Mouse (Mus musculus) layer of hippocampus, adult 8-10 months (tissue): Measurements from ENCODE around the gene Ttc17. TPM values are rescaled to one million over a fixed set of nuclear protein-coding genes. Genes with fewer than 3 reads are reported as not detected.
A peak's percentile ranks its signal among the peaks of the same experiment; 100 is the strongest.
"Not testable (repeated sequence)": the region's sequence is repeated elsewhere in the genome, so short reads cannot be mapped to it uniquely, and the experiment has no call there.

Experiments used
- DNase-seq, 2 experiments: peaks; one replicate each; pipeline ENCODE4 v3.0.0; 2022; ENCODE audit warnings: low spot score in 2 of 2
- total RNA-seq, 4 experiments: library from RNA; stranded (reverse); gene quantifications; 2 replicates each; pipeline ENCODE4 v1.2.4; 2022

Ttc17 gene
- 10 to 100 TPM; 37.3 to 39.9 (median 38.4) TPM for total RNA-seq

DNA sequence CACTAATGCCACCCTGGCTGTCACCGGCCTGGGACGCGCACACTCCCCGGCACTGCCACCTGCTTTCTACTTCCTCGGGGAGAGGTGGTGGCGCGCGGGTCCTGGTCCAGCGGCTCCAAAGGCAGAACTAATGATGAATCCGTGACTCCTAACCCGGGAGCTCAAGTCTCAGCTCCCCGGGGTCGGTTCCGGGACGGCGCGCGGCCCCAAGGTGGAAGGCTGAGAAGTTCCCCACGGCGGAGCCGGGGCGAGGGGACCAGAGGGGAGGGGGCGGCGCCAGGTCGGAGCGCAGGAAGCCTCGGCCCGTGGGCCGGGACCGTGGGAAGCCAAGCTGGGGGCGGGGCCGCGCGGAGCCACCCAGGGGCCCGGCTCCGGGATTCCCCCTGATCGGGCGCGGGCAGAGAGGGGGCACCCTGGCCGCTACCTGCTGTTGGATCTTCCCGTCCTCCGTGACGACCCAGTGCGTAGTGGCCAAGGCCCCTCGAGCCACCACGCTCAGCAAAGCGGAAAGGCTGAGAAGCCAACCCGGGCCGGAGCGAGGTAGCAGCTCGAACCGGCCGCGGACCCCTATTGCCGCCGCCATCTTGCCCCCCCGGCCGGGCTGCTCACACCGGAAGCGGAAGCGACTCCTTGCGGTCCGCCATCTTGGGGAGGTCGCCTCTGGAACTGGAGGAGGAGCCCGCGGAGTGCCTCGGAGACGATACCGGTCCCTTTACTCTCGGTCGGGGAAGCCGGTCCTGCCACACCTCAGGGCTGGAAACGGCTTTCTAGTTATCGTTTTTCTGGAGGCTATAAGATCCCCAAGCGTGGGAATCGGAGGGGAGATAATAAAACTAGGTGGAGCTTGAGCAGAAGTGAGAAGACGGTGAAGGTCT lies at the start of gene Ttc17:
Gene Ttc17, minus strand, starts transcription at position 607 of the 875 bp plus-strand sequence.
- peak; percentile 65 to 73 for DNase-seq

DNA sequence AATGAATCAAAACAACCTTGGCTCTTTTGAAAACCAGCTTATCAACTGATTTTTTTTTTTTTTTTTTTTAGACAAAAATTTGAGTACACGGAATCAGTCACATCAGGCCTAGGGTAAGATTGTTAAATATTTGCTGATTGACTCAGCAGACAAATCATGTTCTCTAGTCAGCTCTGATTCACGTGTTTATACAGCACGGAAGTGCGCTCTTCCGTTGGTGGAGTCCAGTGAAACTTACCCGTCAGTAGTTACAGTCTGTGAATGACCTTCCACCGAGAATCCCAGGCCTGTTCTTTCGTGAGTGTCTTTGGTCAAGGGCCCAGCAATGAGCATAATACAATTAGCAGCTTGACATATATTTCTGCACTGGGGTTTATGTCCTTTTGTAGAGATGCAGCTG lies 43.2 kb upstream of the Ttc17 start:
- no peak for DNase-seq

DNA sequence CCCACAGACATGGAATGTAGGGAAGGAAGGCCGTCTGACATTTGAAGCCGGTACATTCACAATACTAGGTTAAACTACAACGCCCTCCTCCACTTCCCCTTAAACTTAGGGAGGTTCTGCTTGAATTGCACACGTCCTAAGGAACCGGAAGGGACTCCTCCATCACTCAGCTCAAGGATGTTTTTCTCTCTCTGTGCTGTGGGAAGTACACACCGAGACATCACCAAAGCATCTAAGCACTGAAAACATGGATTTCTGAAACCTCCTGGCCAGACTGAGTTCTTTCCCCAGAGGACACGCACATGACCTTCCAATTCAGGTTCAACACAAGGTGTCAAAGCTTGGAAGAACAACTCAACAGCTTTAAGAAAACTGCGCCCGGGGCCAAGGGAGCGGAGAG lies 30.5 kb upstream of the Ttc17 start:
- DNase-seq = no peak

DNA sequence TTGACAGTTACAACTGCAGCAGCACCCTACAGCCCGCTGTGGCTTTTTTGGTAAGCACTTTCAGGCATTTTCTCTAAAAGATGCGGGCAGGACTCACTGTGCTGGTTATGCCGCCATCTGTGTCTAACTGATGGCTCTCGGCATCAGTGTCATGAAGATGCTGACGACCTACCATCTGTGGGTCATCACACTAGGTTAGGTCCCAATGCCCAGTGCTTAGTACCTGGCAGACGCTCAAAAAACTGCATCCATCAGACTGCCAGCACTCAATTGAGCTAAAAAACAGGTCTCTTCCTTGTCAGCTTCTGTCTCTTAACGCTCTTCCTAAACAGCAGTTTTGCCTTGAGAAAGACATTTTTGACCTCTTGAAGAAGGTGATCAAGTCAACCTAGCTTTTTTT lies 29.0 kb upstream of the Ttc17 start:
- no peak for DNase-seq

DNA sequence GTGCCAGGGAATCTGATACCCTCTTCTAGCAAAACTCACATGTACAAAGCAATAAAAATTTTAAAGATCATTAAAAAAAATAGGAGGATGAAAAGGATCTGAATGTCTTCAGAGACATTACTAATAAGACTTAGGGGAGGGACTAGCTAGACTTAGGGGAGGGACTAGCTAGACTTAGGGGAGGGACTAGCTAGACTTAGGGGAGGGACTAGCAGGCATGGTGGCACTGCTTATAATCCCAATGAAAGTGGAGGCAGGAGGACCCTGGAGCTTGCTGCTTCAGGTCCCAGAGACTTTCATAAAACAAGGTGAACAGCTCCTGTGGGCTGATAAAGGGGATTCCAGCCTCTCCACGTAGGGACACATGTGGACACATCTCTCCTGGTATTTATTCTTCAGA lies 28.3 kb upstream of the Ttc17 start:
- no peak for DNase-seq

DNA sequence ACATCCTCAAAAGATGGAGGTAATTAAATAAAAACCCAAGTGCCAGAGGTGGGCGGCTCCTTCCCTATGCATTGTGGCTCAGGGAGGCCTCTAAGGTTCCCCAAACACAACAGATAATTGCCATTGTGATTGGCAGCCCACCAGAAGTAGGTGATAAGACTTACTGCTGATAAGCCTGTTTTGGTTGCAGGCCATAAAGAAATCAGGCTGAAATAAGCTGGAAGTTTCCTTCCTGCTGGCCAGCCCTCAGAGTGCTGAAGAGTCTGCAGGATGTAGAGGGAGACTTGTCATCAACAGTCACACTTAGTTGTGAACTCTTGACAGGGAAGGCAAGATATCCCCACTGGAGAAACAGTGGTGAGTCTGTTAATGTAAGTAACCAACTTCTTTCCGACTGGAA lies 25.7 kb upstream of the Ttc17 start:
- no peak for DNase-seq

DNA sequence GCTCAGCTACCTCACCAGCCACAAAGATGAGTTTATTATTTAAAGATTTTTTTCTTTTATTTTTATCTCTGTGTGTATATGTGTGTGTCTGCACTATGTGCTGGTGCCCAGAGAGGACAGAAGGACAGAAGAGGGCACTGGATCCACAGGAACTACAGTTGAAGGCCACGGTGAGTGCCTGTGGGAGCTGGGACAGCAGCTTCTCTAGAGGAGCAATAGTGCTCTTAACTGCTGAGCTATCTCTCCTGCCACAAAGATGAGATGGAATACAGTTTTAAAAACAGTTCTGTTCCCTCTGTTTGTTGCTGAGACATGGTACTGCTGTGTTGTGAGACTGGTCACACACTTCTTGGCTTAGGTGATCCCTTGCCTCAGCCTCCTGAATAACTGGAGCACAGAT lies 22.0 kb upstream of the Ttc17 start:
- DNase-seq = no peak

DNA sequence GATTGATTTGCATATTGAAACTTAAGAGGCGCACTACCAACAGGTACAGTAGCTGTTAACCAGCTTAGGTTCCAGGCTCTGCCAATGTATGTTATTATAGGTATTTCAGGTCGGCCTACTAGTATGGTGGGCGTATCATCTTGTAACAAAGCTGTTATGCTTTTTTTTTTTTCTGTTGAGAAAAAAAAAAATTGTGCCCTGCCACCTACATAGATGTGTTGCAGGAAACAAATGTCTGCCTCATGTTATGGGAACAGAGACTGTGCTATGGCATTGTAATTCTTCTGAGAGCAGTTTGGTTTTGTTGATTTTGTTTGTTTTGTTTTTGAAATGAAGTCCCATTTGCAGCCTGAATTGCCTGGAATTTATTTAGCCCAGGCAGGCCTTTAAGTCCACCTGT lies 952 bp upstream of the Ttc17 start:
- no peak for DNase-seq

DNA sequence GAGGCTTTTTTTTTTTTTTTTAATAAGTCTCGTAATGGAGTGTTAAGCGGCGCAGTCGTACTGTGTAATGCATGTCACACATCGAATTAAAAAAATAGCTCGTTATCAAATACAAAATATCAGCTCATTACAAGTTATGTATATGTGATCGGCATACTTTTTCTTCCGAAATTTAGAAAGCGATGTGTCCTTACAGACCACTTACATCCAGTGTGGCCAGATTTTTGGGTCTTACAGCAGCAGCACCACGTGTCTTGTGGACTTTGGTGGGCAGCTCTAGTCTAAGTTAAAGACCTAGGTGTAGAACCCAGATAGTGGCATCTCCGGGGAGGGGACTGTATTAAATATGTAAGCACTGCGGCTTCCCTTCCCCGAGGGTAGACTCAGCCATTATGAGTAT lies 532 bp upstream of the Ttc17 start:
- no peak for DNase-seq

DNA sequence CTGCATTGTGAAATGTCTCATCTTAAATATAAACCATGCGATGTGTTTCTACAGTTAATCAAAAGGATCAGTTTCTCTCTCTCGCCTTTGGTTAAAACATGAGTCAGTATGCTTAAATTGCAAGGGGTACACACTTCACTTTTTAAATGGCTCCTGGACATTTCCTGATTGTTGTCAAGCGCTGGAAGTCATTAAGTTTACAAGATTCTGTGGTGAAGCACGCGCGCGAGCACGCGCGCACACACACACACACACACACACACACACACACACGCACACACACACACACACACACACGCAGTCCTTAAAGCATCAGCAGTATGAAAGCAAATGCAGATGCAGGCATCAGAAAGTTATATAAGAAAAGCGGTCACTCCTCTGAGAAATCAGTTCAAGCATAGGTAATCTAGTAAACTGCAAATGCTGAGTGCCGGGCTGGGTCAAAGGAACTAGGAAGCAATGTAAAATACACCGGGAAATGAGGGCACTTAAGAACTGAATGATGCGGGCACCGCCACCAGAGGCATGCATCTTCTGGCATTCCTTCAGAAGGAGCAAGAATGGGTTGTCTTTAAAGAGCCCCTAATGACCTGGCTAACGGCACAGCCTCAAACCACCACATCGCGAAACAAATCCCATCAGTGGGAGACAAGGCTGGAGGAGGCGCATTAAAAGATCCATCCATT lies 949 bp downstream of the Ttc17 start:
- DNase-seq = peak in 1 of 2 experiments; percentile 14

DNA sequence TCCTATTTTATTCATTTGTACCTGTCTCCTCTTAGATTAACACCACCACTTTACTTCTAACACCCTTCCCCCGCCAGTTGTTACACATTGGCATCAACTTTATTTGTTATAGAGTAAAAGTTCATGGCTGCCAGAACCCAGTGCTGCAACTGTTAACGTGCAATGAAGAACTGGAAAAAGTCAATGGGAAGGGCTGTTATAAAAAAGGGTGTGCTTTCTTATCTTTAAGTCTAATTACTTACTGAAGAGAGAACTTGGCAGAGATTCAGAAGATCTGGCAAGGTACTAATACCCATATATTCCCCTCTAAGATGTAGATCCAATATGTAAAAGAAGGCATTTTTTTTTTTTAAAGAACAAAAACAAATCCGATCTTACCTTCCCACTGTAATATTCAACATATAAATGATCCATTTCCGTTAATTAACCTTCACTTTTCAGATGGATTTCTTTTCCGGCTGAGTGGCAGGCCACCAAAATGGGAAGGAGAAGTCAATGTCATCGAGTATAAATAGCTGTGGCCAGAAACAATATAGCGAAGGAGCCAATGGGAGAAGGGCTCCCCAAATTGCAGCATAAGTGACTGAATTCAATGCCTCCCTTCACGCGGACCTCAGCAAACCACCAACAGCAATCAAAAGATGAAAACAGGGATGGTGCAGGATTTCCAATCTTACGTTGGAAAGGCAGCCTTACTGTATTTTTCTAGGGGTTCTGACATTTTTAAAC lies 1.8 kb downstream of the Ttc17 start:
- no peak for DNase-seq

DNA sequence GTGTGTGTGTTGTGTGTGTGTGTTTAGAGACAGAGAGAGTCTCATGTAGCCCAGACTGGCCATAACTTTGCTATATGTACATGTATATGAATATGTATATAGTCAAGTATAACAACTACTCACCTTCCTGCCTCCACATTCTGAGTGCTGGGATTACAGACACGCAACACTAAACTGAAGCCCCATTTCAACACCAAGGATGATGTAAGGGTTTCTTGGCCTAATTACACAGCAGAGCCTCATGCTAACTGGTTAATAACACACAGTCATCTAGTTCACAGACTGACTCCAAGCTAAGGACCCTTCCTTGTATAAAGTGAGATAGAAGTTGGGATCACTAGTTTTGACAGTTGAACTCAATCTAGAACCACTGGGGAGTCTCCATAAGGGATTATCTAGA lies 3.9 kb downstream of the Ttc17 start:
- DNase-seq = no peak

DNA sequence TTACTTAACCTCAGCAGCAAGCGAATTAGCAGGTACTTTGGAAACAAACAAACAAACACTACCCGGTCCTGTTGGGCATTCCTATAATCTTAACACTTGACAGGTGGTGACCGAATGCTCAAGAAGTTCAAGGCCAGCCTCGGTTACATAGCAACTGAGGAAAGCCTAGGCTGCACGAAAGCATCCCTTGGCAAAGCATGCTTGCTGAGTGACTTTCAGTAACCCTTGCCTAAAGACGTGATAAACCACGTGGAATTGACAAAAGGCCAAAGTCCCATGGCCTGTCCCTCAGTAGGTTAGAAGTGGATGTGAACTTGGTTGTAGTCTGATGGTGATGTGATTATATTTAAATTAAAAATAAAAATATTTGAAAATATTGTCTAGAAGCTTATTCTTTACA lies 4.4 kb downstream of the Ttc17 start:
- DNase-seq = no peak

DNA sequence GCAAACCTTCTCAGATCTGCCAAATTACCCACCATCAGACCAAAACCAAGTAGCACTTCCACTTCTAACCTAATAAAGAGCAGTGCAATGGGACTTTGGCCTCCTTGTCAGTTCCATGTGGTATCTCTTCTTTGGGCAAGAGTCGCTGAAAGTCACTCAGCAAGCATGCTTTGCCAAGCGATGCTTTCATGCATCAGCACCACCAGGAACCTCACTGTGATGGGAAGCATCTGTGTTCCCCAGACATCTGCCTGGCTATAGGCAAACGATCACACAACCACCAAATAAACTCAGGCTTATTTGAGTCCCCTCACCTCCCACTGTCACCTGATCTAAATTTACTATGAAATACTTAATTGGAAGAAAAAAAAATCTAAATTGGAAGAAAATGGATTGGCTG lies 5.5 kb downstream of the Ttc17 start:
- DNase-seq = no peak

DNA sequence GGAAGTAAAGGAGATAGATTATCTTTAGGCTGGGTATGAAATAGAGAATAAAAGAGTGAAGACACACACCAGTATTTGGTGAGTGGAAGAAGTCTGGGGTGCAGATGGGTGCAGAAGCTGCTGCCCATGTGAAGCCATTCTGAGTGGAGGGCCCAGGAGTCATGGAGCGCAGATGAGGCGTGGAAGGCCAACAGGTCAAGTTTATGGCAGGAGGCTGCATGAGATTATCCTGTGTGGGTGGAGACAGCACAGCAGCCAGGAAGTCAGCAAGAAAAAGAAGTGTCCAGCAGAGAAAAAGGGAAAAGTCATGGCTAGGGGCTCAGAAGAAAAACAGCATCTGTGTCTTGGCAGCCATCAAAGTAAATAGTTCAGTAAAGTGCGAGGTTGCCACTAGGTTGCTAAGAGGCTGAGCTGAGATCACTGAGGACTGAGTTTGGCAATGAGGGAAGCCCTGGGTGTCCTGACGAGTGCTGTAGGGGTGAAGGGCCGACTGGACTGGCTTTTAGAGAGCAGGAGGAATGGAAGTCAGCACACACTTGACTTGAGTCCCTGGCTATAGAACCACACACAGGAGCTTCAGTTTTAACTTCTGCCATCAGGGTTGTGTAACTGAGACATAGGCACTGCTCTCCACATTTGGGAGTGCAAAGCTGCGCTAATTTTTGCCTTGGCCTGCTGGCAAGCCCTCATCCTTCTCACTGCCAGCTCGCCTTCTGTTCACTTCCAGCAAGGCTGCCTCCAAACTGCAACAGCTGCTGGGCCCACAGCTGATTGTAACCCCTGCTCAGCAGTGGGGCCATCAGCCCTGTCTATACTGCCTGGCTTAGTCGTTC lies 8.1 kb downstream of the Ttc17 start:
- DNase-seq = peak; percentile 75 to 79

DNA sequence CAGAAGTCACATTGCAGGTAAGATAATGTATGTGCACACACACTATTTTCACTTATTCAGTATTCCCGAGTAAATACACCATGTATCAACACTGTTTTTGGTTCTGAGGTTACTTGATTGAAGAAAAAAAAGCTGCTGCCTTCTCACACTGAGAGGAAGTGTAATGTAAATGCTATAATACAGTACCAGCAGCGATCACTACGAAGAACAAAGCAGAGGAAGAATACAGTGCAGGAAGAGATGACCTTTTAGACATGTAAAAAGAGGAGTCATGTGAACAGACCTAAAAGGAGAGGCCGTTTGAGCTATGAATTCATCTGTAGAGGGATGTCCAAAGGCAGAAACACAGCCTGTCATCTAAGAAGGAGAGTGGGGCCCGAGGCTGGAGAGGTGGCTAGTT lies 9.0 kb downstream of the Ttc17 start:
- no peak for DNase-seq

DNA sequence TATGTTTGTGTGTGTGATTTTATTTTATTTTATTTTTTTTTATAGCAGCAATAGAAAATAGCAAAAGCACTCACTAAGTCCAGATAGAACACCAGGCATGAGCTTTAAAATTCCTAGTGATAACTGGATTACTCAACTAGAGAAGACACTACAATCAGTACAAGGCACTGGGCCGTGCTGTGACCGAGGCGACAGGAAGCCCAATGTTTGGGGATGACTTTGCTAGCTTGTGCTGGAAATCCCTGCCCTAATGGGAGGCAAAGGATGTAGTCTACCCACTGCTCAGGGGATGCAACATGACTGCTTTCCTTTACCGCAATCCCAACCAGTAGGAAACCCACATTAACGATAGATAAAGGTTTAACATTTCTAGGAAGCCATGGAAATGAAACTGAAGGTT lies 10.2 kb downstream of the Ttc17 start:
- no peak for DNase-seq

DNA sequence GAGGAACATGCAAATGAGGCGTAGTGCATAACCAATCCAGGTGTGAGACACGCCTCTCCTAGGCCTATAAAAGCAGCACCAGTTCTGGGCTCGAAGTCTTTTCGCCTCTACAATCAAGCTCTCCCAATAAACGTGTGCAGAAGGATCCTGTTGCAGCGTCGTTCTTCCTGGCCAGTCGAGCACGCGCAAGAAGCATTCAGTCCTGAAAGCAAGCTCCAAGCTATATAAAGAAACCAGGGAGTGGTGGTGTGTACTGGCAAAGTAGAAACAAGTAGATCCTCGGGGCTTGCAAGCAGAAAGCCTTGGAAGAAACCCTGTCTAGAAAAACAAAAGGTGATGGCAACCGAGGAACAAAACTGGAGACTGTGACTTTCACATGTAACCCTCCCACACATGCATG lies 15.4 kb downstream of the Ttc17 start:
- DNase-seq = not testable (repeated sequence)

DNA sequence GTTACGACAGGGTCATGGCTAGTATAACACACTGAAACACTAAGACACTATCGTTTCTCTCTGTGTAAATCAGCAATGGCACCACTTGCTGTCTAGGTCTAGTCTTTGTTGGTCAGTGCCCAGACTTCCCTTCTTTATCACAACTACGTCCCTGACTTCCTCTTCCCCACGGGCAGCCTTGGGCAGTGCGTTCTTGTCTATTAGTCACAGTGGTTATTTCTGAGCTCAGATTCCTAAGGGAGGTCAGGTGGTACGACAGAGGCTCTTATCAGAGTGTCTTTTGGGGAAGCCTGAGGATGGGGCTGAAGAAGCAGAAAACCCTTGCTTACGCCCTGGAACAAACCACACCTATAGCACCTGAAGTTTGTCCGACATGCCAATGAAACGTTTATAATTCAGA lies 17.5 kb downstream of the Ttc17 start:
- no peak for DNase-seq

DNA sequence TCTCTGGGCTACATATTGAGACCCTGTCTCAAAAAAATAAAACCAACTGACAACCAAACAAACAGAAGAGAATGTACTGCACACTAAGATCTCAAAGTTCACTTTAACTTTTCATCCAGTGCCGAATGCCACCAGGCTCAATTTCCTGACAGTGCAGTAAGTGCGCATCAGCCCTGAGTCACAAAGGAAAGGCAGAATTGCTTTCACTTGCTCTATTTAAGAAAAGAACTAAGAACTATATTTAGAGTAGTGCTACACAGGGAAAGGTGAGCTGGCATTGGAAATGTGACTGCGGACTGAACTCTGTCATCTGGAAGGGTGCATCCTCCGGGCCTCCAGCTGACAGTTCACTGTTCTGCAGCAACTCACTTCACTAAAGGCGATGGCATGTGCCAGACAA lies 18.6 kb downstream of the Ttc17 start:
- no peak for DNase-seq

DNA sequence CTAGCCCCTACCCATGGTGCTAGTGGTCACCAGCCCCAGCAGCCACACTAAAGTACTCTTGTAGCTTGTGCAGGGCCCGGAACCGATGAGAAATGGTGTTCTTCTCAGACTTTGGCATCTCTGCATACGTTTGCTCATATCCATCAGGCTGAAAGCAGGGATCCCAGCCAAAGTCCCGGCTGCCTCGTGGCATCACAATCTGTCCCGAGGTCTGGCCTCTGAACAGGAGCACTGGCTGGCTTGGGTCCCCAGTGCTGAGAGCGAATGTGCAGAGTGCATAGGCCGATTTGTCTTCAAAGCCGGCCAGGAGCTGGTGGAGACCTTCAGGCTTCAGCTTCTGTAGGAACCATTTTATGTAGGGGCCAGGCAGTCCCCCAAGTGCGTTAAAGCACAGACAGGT lies 22.0 kb downstream of the Ttc17 start:
- DNase-seq = not testable (repeated sequence)
